Mouse (Mus musculus) brain, embryonic 14.5 days (tissue): ENCODE data around the gene Megf11.

Source experiments
- CTCF ChIP-seq: fragments of 200-500 bp; IDR thresholded peaks from 2 replicates; pipeline ENCODE4 v1.5.1; 2012; ENCODE audit warnings: inconsistent platforms, mild to moderate bottlenecking, moderate library complexity, borderline replicate concordance; ENCODE audit not compliant: insufficient read depth, insufficient read length; ENCODE audit errors: extremely low read depth
- POLR2A ChIP-seq: fragments of 200-500 bp; IDR thresholded peaks from 2 replicates; pipeline ENCODE4 v1.6.1; 2012; ENCODE audit warnings: mild to moderate bottlenecking, inconsistent platforms, borderline replicate concordance; ENCODE audit not compliant: poor library complexity, insufficient read depth, insufficient read length, severe bottlenecking; ENCODE audit errors: extremely low read depth

- TF ChIP-seq CTCF (no peak), POLR2A (no peak)
Observed at GRCm38 (mm10) chr9:64633169-64633568, 247.7 kb downstream of the Megf11 start.
